In the genomic region with DNA sequence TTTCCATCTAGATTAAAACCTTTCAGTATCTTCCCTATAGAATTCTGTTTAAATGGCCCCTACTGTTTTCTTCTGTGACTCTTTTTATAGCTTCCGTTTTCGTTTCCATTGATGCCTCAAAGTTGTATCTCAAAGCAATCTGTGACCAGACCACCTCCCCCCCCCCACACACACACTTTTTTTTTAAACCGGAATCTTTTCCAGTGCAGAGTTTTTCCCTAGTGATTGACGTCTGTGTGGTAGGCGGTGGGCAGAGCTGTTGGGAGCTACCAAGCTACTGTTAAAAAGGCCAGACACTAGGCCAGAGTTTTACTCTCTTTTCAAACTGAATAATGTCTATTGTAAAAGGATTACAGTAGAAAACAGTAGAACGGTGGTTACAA, we compare ENCODE assay signal across 1 mouse cellular context.
TF ChIP-seq lines count a peak whose summit lies in the region.

No protein-coding gene starts in this region.

TF ChIP-seq in MEL, 35 proteins besides CTCF, POLR2A, EP300 and RAD21 (continued from another document):
- TF ChIP-seq ZC3H11A (IDR thresholded peaks at IDR 0.05; ENCODE audit: low read depth, low read length) (no peak), UBTF (IDR thresholded peaks at IDR 0.05; ENCODE audit: borderline replicate concordance, insufficient read depth, low read depth, low read length) (no peak), ZKSCAN1 (IDR thresholded peaks at IDR 0.05; ENCODE audit: low read depth, low read length) (no peak), ETS1 (IDR thresholded peaks at IDR 0.05; ENCODE audit: low read depth, low read length) (peak; percentile 50; the same call in 1 of the 2 replicates), TBP (IDR thresholded peaks at IDR 0.05; ENCODE audit: low read depth, low read length) (peak; percentile 15; the same call in 1 of the 2 replicates)
TF ChIP-seq in MEL: peak in this region for 3.
